Mouse (Mus musculus) fibroblast of lung, adult 2 months (primary cell): ENCODE results near the gene Cyb5rl.
A peak's percentile ranks its signal among the peaks of the same experiment; 100 is the strongest.
"Not testable (repeated sequence)": the region's sequence is repeated elsewhere in the genome, so short reads cannot be mapped to it uniquely, and the experiment has no call there.

Source experiments
- DNase-seq: peaks from one replicate; pipeline ENCODE4 v3.0.0-alpha.2; 2011; ENCODE audit warnings: low read depth

Cyb5rl gene

GRCm38 (mm10) chr4:107063214-107063613 is 3.6 kb upstream of the Cyb5rl start:
- no peak for DNase-seq

GRCm38 (mm10) chr4:107064394-107065098 is 2.2 kb upstream of the Cyb5rl start:
- no peak for DNase-seq

- no peak for DNase-seq
Observed at GRCm38 (mm10) chr4:107067151-107067840, 508 bp downstream of the Cyb5rl start.

- DNase-seq = no peak
Observed at GRCm38 (mm10) chr4:107072343-107072742, 5.6 kb downstream of the Cyb5rl start.

GRCm38 (mm10) chr4:107075456-107075855 is 8.7 kb downstream of the Cyb5rl start:
- no peak for DNase-seq

- no peak for DNase-seq
Observed at GRCm38 (mm10) chr4:107078894-107079293, 12.1 kb downstream of the Cyb5rl start.

- no peak for DNase-seq
Observed at GRCm38 (mm10) chr4:107079716-107080115, 12.9 kb downstream of the Cyb5rl start.

GRCm38 (mm10) chr4:107082185-107082584 is 15.4 kb downstream of the Cyb5rl start:
- DNase-seq = no peak

GRCm38 (mm10) chr4:107083126-107083525 is 16.3 kb downstream of the Cyb5rl start:
- no peak for DNase-seq

GRCm38 (mm10) chr4:107084343-107084742 is 17.6 kb downstream of the Cyb5rl start:
- no peak for DNase-seq

- no peak for DNase-seq
Observed at GRCm38 (mm10) chr4:107084858-107085257, 18.1 kb downstream of the Cyb5rl start.

GRCm38 (mm10) chr4:107091696-107092095 is 24.9 kb downstream of the Cyb5rl start:
- no peak for DNase-seq

GRCm38 (mm10) chr4:107094484-107095187 is 27.8 kb downstream of the Cyb5rl start:
- no peak for DNase-seq

- no peak for DNase-seq
Observed at GRCm38 (mm10) chr4:107096043-107096442, 29.3 kb downstream of the Cyb5rl start.

GRCm38 (mm10) chr4:107096841-107097373 is 30.1 kb downstream of the Cyb5rl start, which contains the start of gene Cdcp2:
Cdcp2 (plus strand) TSS chr4:107096891.
- DNase-seq = no peak

- no peak for DNase-seq
Observed at GRCm38 (mm10) chr4:107097871-107098270, 31.1 kb downstream of the Cyb5rl start.

GRCm38 (mm10) chr4:107098375-107098774 is 31.6 kb downstream of the Cyb5rl start:
- no peak for DNase-seq

GRCm38 (mm10) chr4:107098791-107099525 is 32.2 kb downstream of the Cyb5rl start:
- DNase-seq = no peak

GRCm38 (mm10) chr4:107102220-107102619 is 35.4 kb downstream of the Cyb5rl start:
- no peak for DNase-seq

- DNase-seq = no peak
Observed at GRCm38 (mm10) chr4:107106777-107107176, 40.0 kb downstream of the Cyb5rl start.

GRCm38 (mm10) chr4:107108291-107108731 is 41.5 kb downstream of the Cyb5rl start:
- peak; percentile 36 for DNase-seq

GRCm38 (mm10) chr4:107109181-107109580 is 42.4 kb downstream of the Cyb5rl start:
- DNase-seq = not testable (repeated sequence)
